Mouse (Mus musculus): Measurements from ENCODE around the gene Rsph10b. TPM values are rescaled to one million over a fixed set of nuclear protein-coding genes. Genes with fewer than 3 reads are reported as not detected.

The Rsph10b gene
- polyA plus RNA-seq, 1 experiment, result not detected

DNA sequence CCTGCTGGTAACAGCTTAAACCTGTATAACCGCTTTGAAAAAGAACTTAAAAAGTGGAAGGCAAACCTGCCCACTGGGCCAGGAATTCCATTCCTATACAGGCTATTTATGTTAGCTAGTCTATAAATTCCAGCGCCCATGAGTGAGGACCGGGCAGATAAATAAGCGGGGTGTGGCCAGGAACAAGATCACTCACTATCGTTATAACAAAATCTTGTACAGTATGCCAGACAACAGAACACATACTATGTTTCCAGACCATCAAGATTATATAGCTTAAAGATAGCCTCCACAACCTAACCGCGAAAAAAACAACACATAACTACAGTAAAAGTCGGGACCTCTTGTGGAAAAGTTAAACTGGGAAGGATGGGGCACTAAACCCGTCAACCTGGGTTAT, 23.9 kb upstream of the Rsph10b start:
- Histone ChIP-seq H3ac (ENCODE audit: control insufficient read depth, insufficient read length) (peak overlapping the region; percentile 36), H3K27me3 (ENCODE audit: control insufficient read depth, insufficient read depth, insufficient read length) (no peaks in the 10 kb centered on the region), H3K79me2 (ENCODE audit: control insufficient read depth, insufficient read depth) (peaks cover 26% of the 10 kb centered on the region), H3K4me2 (ENCODE audit: low read depth) (peak overlapping the region; percentile 83), H3K36me3 (ENCODE audit: control insufficient read depth, insufficient read depth) (peaks cover 8% of the 10 kb centered on the region), H3K4me3 (peak overlapping the region; percentile 79)
- TF ChIP-seq MYOD1 (IDR thresholded peaks at IDR 0.05; ENCODE audit: control insufficient read depth in 1 of 3, insufficient read length in 2 of 3, low read depth in 2 of 3), result no peak
- TF ChIP-seq CEBPB (IDR thresholded peaks at IDR 0.05; ENCODE audit: insufficient read depth, poor library complexity, severe bottlenecking), result no peak
- TF ChIP-seq USF1 (IDR thresholded peaks at IDR 0.05; ENCODE audit: low read depth), result no peak
- no peak for TF ChIP-seq SRF (IDR thresholded peaks at IDR 0.05; ENCODE audit: control insufficient read depth, insufficient read length, low read depth)

DNA sequence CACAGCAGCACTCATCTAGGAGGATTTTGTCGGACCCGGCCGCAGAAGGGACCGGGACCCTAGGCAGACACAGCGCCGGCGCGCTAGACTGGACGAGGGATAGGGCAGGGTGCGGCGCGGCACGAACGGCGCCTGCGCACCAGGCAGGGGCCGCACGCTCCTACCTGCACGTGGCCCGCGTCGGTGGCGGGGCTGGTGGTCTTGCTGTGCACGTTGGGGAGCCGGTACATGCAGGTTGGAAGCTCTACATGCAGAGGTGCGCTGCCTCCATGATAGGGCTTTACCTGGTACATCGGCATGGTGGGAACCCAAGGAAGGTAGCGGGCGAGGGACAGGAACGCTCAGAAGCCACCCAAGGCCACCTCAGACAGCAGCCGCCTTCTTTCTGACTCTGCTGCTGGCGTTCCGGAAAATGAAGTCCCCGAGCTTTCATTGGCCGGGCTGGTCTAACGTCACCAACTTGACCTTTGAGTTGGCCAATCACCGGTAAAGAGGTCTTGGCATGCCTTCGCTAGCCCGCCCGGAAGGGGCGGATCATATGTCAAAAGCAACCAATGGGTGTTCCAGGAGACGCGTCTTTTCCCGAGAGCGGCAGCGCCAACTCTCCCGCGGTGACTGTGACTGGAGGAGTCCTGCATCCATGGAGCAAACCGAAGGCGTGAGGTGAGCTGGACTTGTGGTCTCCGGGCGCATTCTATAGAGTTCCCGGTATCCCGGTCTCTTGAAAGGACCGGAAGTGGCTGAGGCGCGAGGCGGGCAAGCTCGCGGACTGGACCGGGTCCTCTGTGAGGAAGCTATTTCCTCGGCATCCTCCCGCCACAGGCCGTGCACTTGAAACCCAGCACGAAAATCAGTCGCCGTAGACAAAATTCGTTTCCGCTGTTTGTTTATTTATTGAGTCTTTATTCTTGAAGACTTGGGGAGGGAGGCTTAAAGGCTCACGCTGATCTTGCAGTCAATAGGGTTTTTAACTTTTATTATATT, 23.1 kb upstream of the Rsph10b start, which contains the start of the genes Aimp2 and Pms2:
Gene Aimp2, minus strand, starts transcription at position 431 of the 984 bp plus-strand sequence.
Gene Pms2, plus strand, starts transcription at position 548 of the 984 bp plus-strand sequence.
- peaks cover 1% of the 10 kb centered on the region for H3K36me3 ChIP-seq (ENCODE audit: control insufficient read depth, insufficient read depth)
- TF ChIP-seq POLR2AphosphoS2 (IDR thresholded peaks at IDR 0.05; ENCODE audit: insufficient read length, low read depth) (peak; percentile 86), MYOD1 (IDR thresholded peaks at IDR 0.05; ENCODE audit: control insufficient read depth in 1 of 3, insufficient read length in 2 of 3, low read depth in 2 of 3) (peak in 1 of 3 experiments; percentile 28), TCF12 (IDR thresholded peaks at IDR 0.05; ENCODE audit: insufficient read depth, poor library complexity, severe bottlenecking) (no peak), E2F4 (IDR thresholded peaks at IDR 0.05; ENCODE audit: insufficient read depth) (peak; percentile 87), MAX (IDR thresholded peaks at IDR 0.05; ENCODE audit: low read depth) (peak; percentile 13), TCF3 (IDR thresholded peaks at IDR 0.05; ENCODE audit: insufficient read length, low read depth) (no peak), POLR2A (IDR thresholded peaks at IDR 0.05; ENCODE audit: insufficient read length, low read depth) (peak; percentile 82)
- no peaks in the 10 kb centered on the region for H3K27me3 ChIP-seq (ENCODE audit: control insufficient read depth, insufficient read depth, insufficient read length)
- H3ac ChIP-seq (ENCODE audit: control insufficient read depth, insufficient read length), result peak within 1 kb of the TSS; percentile 36
- H3K4me3 ChIP-seq, result peak within 1 kb of the TSS; percentile 79
- H3K79me2 ChIP-seq (ENCODE audit: control insufficient read depth, insufficient read depth), result peaks cover 26% of the 10 kb centered on the region
- peak within 1 kb of the TSS; percentile 83 for H3K4me2 ChIP-seq (ENCODE audit: low read depth)

DNA sequence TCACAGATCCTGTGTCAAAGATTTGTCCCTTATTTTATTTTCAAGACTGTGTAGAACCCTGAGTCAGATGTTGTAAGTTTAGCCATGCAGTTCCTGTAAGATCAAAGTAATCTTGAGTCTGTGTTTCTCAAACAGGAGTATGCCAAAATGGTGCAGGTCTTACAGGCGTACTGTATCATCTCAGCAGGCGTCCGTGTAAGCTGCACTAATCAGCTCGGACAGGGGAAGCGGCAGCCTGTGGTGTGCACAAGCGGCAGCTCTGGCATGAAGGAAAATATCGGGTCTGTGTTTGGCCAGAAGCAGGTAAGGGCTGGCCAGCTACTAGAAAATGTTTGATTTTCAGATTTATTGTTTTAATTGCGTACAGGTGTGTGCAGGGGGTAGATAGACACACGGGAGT, 16.6 kb upstream of the Rsph10b start:
- peaks cover under 1% of the 10 kb centered on the region for H3K79me2 ChIP-seq (ENCODE audit: control insufficient read depth, insufficient read depth)
- H3K4me3 ChIP-seq, result no peak overlapping the region
- H3ac ChIP-seq (ENCODE audit: control insufficient read depth, insufficient read length), result no peak overlapping the region
- no peaks in the 10 kb centered on the region for H3K27me3 ChIP-seq (ENCODE audit: control insufficient read depth, insufficient read depth, insufficient read length)
- TF ChIP-seq POLR2A (IDR thresholded peaks at IDR 0.05; ENCODE audit: insufficient read length, low read depth) (no peak), USF1 (IDR thresholded peaks at IDR 0.05; ENCODE audit: low read depth) (no peak), MYOD1 (IDR thresholded peaks at IDR 0.05; ENCODE audit: control insufficient read depth in 1 of 3, insufficient read length in 2 of 3, low read depth in 2 of 3) (no peak), TCF3 (IDR thresholded peaks at IDR 0.05; ENCODE audit: insufficient read length, low read depth) (no peak), SRF (IDR thresholded peaks at IDR 0.05; ENCODE audit: control insufficient read depth, insufficient read length, low read depth) (no peak)
- no peak overlapping the region for H3K4me2 ChIP-seq (ENCODE audit: low read depth)
- peaks cover 5% of the 10 kb centered on the region for H3K36me3 ChIP-seq (ENCODE audit: control insufficient read depth, insufficient read depth)

DNA sequence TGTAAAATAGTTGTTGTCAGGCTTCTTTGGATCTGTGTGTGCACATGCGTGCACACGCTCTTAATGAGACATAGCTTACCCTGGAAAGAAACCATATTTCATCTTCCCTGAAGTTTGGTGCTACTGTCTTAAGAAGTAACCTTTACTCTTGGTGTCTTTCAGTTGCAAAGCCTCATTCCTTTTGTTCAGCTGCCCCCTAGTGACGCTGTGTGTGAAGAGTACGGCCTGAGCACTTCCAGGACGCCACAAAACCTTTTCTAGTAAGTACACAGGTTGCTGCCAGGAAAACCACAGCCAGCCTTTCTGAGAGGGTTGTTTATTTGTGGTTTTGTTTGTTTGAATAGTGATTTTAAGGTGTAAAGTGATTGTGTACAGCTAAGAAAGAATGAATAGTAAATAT, 15.4 kb upstream of the Rsph10b start:
- H3K36me3 ChIP-seq (ENCODE audit: control insufficient read depth, insufficient read depth), result peaks cover 5% of the 10 kb centered on the region
- no peak overlapping the region for H3K4me3 ChIP-seq
- no peaks in the 10 kb centered on the region for H3K79me2 ChIP-seq (ENCODE audit: control insufficient read depth, insufficient read depth)
- no peaks in the 10 kb centered on the region for H3K27me3 ChIP-seq (ENCODE audit: control insufficient read depth, insufficient read depth, insufficient read length)
- no peak overlapping the region for H3ac ChIP-seq (ENCODE audit: control insufficient read depth, insufficient read length)
- H3K4me2 ChIP-seq (ENCODE audit: low read depth), result no peak overlapping the region
- TF ChIP-seq TCF12 (IDR thresholded peaks at IDR 0.05; ENCODE audit: insufficient read depth, poor library complexity, severe bottlenecking), result no peak
- TF ChIP-seq E2F4 (IDR thresholded peaks at IDR 0.05; ENCODE audit: insufficient read depth), result no peak

DNA sequence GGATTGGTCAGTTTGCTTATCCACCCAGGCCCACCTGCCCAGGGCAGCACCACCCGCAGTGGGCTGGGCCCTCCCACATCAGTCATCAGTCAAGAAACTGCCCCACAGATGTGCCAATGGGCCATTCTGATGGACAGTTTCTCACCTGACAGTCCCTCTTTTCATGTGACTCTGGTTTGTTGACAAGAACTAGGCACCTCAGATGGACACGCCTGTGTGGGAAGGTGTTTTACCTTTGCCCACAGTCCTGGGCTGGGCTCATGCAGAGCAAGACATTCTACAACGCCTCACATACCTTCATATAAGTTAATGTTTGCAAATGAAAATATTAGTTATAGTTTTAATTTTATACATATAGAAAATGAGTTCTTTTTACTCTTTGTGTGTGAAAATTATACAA, 14.7 kb upstream of the Rsph10b start:
- TF ChIP-seq POLR2AphosphoS2 (IDR thresholded peaks at IDR 0.05; ENCODE audit: insufficient read length, low read depth) (no peak), MYOD1 (IDR thresholded peaks at IDR 0.05; ENCODE audit: control insufficient read depth in 1 of 3, insufficient read length in 2 of 3, low read depth in 2 of 3) (no peak), MYOG (IDR thresholded peaks at IDR 0.05; ENCODE audit: control insufficient read depth in 1 of 3, insufficient read depth in 1 of 3, insufficient read length in 2 of 3, low read depth in 2 of 3) (no peak), TCF12 (IDR thresholded peaks at IDR 0.05; ENCODE audit: insufficient read depth, poor library complexity, severe bottlenecking) (no peak)
- H3K27me3 ChIP-seq (ENCODE audit: control insufficient read depth, insufficient read depth, insufficient read length), result no peaks in the 10 kb centered on the region
- H3K4me3 ChIP-seq, result no peak overlapping the region
- H3K4me2 ChIP-seq (ENCODE audit: low read depth), result no peak overlapping the region
- H3K79me2 ChIP-seq (ENCODE audit: control insufficient read depth, insufficient read depth), result no peaks in the 10 kb centered on the region
- peaks cover 5% of the 10 kb centered on the region for H3K36me3 ChIP-seq (ENCODE audit: control insufficient read depth, insufficient read depth)
- H3ac ChIP-seq (ENCODE audit: control insufficient read depth, insufficient read length), result no peak overlapping the region

Data from myocyte (in vitro differentiated cells).